Mouse (Mus musculus) heart, embryonic 11.5 days (tissue): ENCODE measurements around the gene Slc22a15. TPM values are rescaled to one million over a fixed set of nuclear protein-coding genes. Genes with fewer than 3 reads are reported as not detected.
A peak's percentile ranks its signal among the peaks of the same experiment; 100 is the strongest.

Experiments used
- ATAC-seq: fragments of 200-750 bp; cut with Nextera tagmentation; replicated peaks from 2 replicates; pipeline ENCODE4 v1.8.0; 2017; ENCODE audit warnings: moderate library complexity; ENCODE audit not compliant: insufficient number of reproducible peaks, low FRiP score, low TSS enrichment
- H3K27ac ChIP-seq: fragments of 300-500 bp; sonication (generic); 2 replicates; pipeline ENCODE4 v1.5.1; 2014; ENCODE audit warnings: mild to moderate bottlenecking, low read depth, low read length
- H3K27me3 ChIP-seq: fragments of 300-500 bp; sonication (generic); 2 replicates; pipeline ENCODE4 v1.6.1; 2014; ENCODE audit warnings: mild to moderate bottlenecking, low read length, mixed read lengths; ENCODE audit not compliant: control insufficient read depth, insufficient read depth
- H3K36me3 ChIP-seq: fragments of 300-500 bp; sonication (generic); 2 replicates; pipeline ENCODE4 v1.6.1; 2014; ENCODE audit warnings: mild to moderate bottlenecking, low read length, moderate library complexity, mixed read lengths; ENCODE audit not compliant: control insufficient read depth, insufficient read depth
- H3K4me1 ChIP-seq: fragments of 300-500 bp; sonication (generic); 2 replicates; pipeline ENCODE4 v1.6.1; 2014; ENCODE audit warnings: low read length; ENCODE audit not compliant: control insufficient read depth, insufficient read depth
- H3K4me2 ChIP-seq: fragments of 300-500 bp; sonication (generic); 2 replicates; pipeline ENCODE4 v1.6.1; 2014; ENCODE audit warnings: mild to moderate bottlenecking, moderate library complexity
- H3K4me3 ChIP-seq: fragments of 300-500 bp; sonication (generic); 2 replicates; pipeline ENCODE4 v1.5.1; 2014; ENCODE audit warnings: low read depth, low read length
- H3K9ac ChIP-seq: fragments of 300-500 bp; sonication (generic); 2 replicates; pipeline ENCODE4 v1.6.1; 2014; ENCODE audit warnings: mild to moderate bottlenecking, low read depth, low read length, moderate library complexity
- H3K9me3 ChIP-seq: fragments of 300-500 bp; sonication (generic); replicated peaks from 2 replicates; pipeline ENCODE4 v1.6.1; 2016; ENCODE audit warnings: low read length; ENCODE audit not compliant: control insufficient read depth
- WGBS: fragments of 180-500 bp; shearing (Covaris S2); extraction: QIAGEN DNeasy Blood & Tissue Kit; methylation state at CpG from one replicate; pipeline ENCODE4 v1.1.7; 2014; ENCODE audit not compliant: insufficient replicate concordance; 5-methylcytosine and 5-hydroxymethylcytosine counted together
- polyA plus RNA-seq: library from polyadenylated mRNA; unstranded; fragments of >200 nt; fragmentation: Nextera tagmentation; extraction: Ambion mirVana; gene quantifications from 2 replicates; pipeline ENCODE4 v1.2.1, GENCODE M21; 2014

Gene Slc22a15
- polyA plus RNA-seq, 1 experiment from 2014 or later, result 7.3 TPM

DNA sequence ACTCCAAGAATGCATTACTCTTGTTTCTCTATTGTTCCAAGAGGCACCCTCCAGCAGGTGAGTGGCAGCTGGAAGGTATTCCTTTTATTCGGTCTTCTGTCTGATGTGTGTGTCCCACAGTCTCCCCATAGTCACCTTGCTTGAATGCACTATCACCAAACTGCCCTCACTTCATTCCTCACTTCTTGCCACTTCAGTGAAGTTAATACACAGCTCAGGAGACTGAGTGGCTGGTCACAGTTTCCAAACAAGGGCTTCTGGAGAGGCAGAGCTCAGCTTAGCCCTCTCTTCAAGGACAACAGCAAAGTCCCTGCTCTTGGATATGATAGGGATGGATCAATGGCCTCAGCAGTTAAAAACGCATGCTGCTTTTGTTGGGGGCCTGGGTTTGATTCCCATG is 17.2 kb downstream of the Slc22a15 start:
- Histone ChIP-seq H3K27ac (peak overlapping the region; percentile 86), H3K4me1 (peaks cover 31% of the 10 kb centered on the region), H3K36me3 (no peaks in the 10 kb centered on the region; the same call in 1 of the 2 replicates), H3K4me2 (no peak overlapping the region), H3K9ac (no peak overlapping the region), H3K9me3 (0 out of 2 replicates have a peak, but pooled peaks cover 2% of the 10 kb centered on the region), H3K4me3 (no peak overlapping the region), H3K27me3 (no peaks in the 10 kb centered on the region)
- no peak for ATAC-seq
- 26% methylated on average over 2 of the region's 2 CpGs for WGBS

DNA sequence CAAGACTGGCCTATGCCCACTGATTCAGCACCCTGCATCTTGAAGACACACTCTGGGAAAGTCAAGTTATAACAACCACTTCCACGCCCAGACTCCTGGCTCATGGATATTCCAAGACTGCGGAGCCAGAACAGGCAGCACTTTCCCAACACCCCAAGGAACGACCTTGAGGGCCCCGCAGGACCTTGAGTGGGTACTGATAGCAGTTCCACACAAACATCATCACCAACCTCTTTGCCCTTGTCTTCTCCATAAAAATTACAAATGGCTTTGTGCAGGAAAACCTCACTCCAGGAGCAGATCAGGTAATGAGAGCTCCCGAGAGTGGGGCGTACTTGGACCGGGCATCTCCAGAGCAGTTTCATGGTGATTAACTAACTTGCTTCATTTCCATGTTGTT is 19.5 kb downstream of the Slc22a15 start:
- H3K27me3 ChIP-seq, result no peaks in the 10 kb centered on the region
- no peak for ATAC-seq
- no peak overlapping the region for H3K27ac ChIP-seq
- no peak overlapping the region for H3K4me3 ChIP-seq
- 0 out of 2 replicates have a peak, but pooled peaks cover 2% of the 10 kb centered on the region for H3K9me3 ChIP-seq
- H3K4me2 ChIP-seq, result no peak overlapping the region
- H3K4me1 ChIP-seq, result peaks cover 36% of the 10 kb centered on the region
- 71% methylated on average over 7 of the region's 7 CpGs for WGBS
- no peaks in the 10 kb centered on the region for H3K36me3 ChIP-seq
- H3K9ac ChIP-seq, result no peak overlapping the region

DNA sequence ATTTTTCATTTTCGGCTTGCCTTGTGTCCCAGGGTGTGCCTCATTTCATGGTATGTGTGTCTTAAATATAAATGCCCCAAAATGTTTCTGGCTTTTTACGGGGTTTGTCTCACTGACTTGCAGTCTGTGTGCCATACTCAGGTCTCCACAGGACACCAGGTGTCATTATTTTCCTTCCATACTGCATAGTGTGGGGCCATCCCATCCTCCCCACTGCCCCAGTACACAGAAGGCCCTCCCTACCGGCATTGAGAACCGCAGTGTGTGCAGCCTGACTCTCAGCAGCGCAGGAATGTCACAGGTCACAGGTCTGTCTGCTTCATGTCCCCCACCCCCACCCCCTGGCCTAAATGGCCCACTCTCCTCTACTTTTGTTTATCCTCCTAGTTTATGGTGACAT is 21.2 kb downstream of the Slc22a15 start:
- no peak overlapping the region for H3K9ac ChIP-seq
- 57% methylated on average over 5 of the region's 5 CpGs for WGBS
- no peak overlapping the region for H3K27ac ChIP-seq
- H3K27me3 ChIP-seq, result no peaks in the 10 kb centered on the region
- H3K4me1 ChIP-seq, result peaks cover 36% of the 10 kb centered on the region
- no peak for ATAC-seq
- H3K9me3 ChIP-seq, result no peaks in the 10 kb centered on the region
- H3K36me3 ChIP-seq, result no peaks in the 10 kb centered on the region
- H3K4me2 ChIP-seq, result no peak overlapping the region
- no peak overlapping the region for H3K4me3 ChIP-seq

DNA sequence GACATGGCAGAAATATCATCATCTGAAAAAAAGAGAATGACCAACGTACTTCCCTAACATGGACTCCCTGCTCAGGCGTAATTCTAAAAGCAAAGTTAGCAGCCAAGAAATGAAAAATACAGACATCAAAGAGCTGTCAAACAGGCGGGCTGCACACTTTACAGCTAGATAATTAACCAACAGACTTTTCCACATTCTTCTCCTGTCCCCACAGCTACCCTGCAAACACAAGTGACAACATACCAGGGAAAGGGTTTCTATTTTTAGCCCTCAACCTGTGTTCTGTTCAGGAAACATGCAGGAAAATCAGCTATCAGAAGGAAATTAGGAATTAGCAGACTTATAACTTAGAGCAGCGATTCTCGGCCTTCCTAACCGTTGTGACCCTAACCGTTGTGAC is 21.9 kb downstream of the Slc22a15 start:
- H3K9me3 ChIP-seq, result no peaks in the 10 kb centered on the region
- H3K27ac ChIP-seq, result peak overlapping the region; percentile 30; the same call in 1 of the 2 replicates
- no peak overlapping the region for H3K4me2 ChIP-seq
- 43% methylated on average over 7 of the region's 7 CpGs for WGBS
- H3K4me1 ChIP-seq, result peaks cover 36% of the 10 kb centered on the region
- H3K4me3 ChIP-seq, result no peak overlapping the region
- H3K9ac ChIP-seq, result no peak overlapping the region
- no peaks in the 10 kb centered on the region for H3K27me3 ChIP-seq
- no peaks in the 10 kb centered on the region for H3K36me3 ChIP-seq
- no peak for ATAC-seq

DNA sequence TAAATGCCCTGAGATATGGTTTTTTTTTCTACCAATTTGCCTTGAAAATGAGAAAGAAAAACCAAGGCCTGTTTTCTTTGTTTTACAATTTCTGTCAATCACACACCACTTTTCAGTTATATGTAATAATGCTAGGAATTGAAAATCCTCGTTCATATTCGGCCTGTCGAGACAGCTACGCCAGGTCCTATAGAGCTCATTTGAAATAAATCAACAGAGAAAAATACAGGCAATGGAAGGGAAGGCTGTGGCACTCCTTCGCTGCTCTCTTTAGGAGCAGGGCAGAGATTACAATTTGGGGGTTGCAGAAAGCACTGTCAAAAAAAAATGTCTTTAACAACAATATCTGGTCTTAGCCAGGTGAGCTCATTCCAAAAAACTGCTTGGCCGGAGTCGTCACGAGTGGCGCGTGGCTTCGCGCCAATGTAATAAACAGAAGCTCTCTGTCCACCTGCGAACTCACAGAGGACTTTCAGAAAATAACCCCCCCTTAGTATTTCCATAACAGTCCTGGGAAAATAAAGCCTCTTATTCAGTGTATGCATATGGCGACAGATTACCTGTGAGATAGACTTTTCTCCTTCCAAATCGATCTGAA is 26.8 kb downstream of the Slc22a15 start:
- Histone ChIP-seq H3K4me3 (no peak overlapping the region), H3K9ac (no peak overlapping the region), H3K27me3 (no peaks in the 10 kb centered on the region), H3K36me3 (no peaks in the 10 kb centered on the region), H3K4me1 (peaks cover 5% of the 10 kb centered on the region; the same call in 1 of the 2 replicates), H3K27ac (no peak overlapping the region), H3K4me2 (no peak overlapping the region), H3K9me3 (no peaks in the 10 kb centered on the region)
- ATAC-seq, result no peak
- WGBS, result 87% methylated on average over 15 of the region's 15 CpGs

DNA sequence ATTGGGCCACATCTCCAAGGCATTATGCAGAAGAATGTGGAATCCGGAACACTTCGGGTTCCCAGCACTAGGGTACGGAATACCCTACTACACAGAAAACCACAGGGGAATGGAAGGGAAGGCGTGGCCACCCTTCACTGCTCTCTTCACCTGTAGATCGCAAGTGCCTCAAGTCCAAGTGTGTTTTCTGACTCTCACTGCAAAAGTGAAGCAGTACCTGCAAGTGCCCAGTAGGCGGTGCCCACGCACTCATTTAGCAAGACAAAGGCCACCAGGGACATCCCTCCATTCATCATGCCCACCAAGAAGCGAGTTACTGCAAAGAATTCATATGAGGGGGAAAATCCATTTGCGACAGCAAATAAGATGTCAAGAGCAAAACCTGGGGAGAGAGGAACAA is 27.4 kb downstream of the Slc22a15 start:
- no peak overlapping the region for H3K9ac ChIP-seq
- 21% methylated on average over 9 of the region's 9 CpGs for WGBS
- H3K36me3 ChIP-seq, result no peaks in the 10 kb centered on the region
- no peak overlapping the region for H3K4me2 ChIP-seq
- H3K4me3 ChIP-seq, result no peak overlapping the region
- H3K27me3 ChIP-seq, result no peaks in the 10 kb centered on the region
- peaks cover 3% of the 10 kb centered on the region; the same call in 1 of the 2 replicates for H3K4me1 ChIP-seq
- H3K27ac ChIP-seq, result no peak overlapping the region
- no peaks in the 10 kb centered on the region for H3K9me3 ChIP-seq
- no peak for ATAC-seq

DNA sequence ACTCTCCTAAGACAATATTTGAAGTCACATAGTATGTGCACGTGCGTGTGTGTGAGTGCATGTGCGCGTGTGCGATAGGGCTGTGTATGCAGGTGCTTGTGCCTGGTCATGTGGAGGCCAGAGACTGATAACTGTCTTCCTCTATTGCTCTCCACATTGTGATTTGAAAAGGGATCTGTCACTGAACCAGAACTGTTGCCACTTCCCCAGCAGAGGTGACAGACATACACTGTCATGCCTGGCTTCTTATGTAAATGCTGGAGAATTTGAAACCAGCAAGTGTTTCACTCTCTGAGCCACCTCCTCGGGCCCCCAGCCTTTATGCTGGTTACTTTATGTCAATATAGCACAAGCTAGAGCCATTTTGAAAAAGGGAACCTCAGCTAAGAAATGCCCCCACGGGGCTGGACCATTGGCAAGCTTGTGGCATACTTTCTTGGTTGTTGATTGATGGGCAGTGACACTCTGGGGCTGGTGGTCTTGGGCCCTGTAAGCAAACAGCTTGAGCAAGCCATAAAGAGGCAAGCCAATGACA is 28.8 kb downstream of the Slc22a15 start:
- H3K4me1 ChIP-seq, result no peaks in the 10 kb centered on the region
- no peaks in the 10 kb centered on the region for H3K27me3 ChIP-seq
- H3K9ac ChIP-seq, result no peak overlapping the region
- no peak overlapping the region for H3K4me3 ChIP-seq
- WGBS, result 74% methylated on average over 7 of the region's 7 CpGs
- ATAC-seq, result no peak
- H3K4me2 ChIP-seq, result no peak overlapping the region
- no peaks in the 10 kb centered on the region for H3K9me3 ChIP-seq
- no peak overlapping the region for H3K27ac ChIP-seq
- no peaks in the 10 kb centered on the region for H3K36me3 ChIP-seq

DNA sequence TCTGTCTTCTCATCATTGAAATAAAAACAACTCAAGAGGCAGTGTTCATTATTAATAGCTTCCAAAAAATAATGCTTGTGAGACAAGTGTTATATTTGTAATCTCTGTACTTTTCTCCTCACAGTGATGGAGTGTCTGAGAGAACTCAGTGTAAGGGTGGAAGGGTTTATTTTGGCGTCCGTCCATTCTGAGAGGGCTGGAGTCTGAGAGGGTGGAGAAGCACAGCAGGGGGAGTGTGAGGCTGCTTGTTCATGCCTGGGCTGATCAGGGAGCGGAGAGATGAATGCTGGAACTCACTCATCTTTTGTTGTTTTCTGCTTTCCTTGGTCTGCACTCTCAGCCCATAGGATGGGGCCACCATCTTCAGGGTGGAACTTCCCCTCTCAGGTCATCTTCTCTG is 38.7 kb downstream of the Slc22a15 start:
- WGBS, result 54% methylated on average over 3 of the region's 3 CpGs
- Histone ChIP-seq H3K4me2 (no peak overlapping the region), H3K4me1 (no peaks in the 10 kb centered on the region), H3K9ac (no peak overlapping the region), H3K27me3 (no peaks in the 10 kb centered on the region), H3K27ac (no peak overlapping the region), H3K9me3 (no peaks in the 10 kb centered on the region), H3K4me3 (no peak overlapping the region), H3K36me3 (no peaks in the 10 kb centered on the region)
- ATAC-seq, result no peak

DNA sequence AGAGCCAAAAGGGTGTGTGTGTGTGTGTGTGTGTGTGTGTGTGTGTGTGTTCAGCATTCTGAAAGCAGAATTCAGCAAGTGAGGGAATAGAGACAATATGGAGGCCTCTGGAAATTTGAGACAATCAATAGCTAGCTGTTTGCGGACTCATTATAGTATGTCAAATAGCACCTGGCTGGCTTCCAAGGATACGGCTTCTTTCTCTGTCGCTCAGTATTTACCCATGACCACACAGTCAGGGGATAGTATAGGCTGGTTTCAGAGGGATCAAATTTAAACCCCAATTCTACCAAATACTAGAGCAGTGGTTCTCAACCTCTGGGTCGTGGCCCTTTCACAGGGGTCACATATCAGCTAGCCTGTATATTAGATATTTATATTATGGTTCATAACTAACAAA is 39.2 kb downstream of the Slc22a15 start:
- H3K36me3 ChIP-seq, result no peaks in the 10 kb centered on the region
- H3K4me2 ChIP-seq, result no peak overlapping the region
- no peaks in the 10 kb centered on the region for H3K27me3 ChIP-seq
- no peak for ATAC-seq
- no peak overlapping the region for H3K9ac ChIP-seq
- no peaks in the 10 kb centered on the region for H3K4me1 ChIP-seq
- no peak overlapping the region for H3K4me3 ChIP-seq
- 74% methylated on average over 4 of the region's 4 CpGs for WGBS
- no peaks in the 10 kb centered on the region for H3K9me3 ChIP-seq
- H3K27ac ChIP-seq, result no peak overlapping the region; the same call in 1 of the 2 replicates
